Mouse (Mus musculus): ENCODE data around the gene Gm20388. TPM values are rescaled to one million over a fixed set of nuclear protein-coding genes. Genes with fewer than 3 reads are reported as not detected.
"Not testable (repeated sequence)": the region's sequence is repeated elsewhere in the genome, so short reads cannot be mapped to it uniquely, and the experiment has no call there.

Gm20388 gene
- total RNA-seq, 2 experiments from 2014 or later, result 2.2 to 7.6 TPM

DNA sequence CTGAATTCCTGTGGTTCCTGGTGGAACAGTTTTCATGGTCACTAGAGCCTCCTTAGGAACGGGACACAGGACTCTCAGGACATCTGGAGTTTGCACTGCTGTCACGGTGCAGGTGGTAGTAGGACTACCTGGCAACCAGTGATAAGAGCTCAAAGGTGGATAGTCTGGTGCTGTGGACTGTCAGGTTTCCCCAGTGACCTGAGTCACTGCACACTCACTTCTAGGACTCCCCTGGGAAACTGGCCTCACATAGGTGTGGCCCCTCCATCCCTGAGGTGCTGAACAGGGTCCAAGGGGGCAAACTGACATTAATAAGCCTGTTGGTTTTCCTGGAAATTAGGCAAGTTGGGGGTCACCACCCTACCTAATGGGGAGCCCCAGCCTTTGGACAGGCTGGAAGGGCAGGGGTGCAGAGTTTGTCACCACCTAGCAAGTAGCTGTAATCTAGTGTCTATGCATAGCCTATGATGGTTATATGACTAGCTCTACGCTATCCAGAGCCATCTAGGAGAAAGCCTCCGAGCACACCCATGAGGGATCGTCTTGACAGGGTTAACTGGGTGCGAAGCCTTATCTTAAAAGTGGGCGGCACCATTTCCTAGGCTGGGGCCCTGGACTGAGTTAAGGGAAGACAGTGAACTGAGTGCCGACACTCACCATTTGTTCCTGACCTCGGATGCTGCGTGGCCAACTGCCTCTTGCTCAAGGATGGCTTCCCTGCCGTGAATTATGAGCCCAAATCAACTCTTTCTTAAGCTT, 769.2 kb downstream of the Gm20388 start:
- Histone ChIP-seq H3K4me3 (no peak overlapping the region), H3K27ac (no peak overlapping the region)
- TF ChIP-seq CTCF (conservative IDR thresholded peaks at IDR 0.05), result no peak
- DNase-seq (ENCODE audit: low spot score in 2 of 2), result no peak

DNA sequence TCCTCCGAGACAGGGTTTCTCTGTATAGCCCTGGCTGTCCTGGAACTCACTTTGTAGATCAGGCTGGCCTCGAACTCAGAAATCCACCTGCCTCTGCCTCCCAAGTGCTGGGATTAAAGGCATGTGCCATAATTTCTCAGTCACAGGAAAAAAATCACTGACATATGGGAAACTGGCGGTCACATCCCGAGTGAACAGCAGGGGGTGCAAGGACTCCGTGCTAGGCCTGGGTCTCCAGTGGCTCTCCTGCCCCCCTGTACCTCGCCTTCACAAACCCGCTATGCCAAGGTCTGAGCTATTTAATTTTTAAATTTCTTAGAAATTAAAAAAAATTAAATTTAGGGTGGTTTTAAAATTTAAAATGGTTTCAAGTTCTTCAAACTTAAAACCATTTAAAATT, 769.8 kb downstream of the Gm20388 start:
- H3K27ac ChIP-seq, H3K4me3 ChIP-seq: not testable (repeated sequence)
- peak; percentile 75 for TF ChIP-seq CTCF (conservative IDR thresholded peaks at IDR 0.05)
- peak in 1 of 2 experiments; percentile 52 for DNase-seq (ENCODE audit: low spot score in 2 of 2)

DNA sequence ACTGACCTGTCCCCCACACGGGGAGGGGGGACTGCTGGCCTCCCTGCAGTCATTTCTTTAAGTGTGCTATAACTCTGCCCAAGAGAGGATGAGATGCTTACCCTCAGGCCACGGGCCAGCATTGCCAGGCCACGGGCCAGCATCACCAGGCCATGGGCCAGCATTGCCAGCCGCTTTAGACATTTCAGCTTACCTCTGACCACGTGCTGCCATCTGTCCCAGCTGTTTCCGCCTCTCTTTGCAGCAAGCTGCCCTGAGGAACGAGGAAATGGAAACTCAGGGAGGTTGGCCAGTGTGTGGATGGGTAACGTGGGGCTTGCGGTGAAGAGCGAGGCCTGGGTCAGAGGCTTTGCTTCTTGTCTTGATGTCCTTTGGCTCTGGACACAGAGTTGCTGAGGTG, 770.5 kb downstream of the Gm20388 start:
- Histone ChIP-seq H3K27ac (no peak overlapping the region), H3K4me3 (no peak overlapping the region)
- no peak for DNase-seq (ENCODE audit: low spot score in 2 of 2)
- TF ChIP-seq CTCF (conservative IDR thresholded peaks at IDR 0.05), result no peak

GRCm38 (mm10) chr8:120683602-120684001, 773.0 kb downstream of the Gm20388 start:
- Histone ChIP-seq H3K4me3 (no peak overlapping the region), H3K27ac (no peak overlapping the region)
- DNase-seq (ENCODE audit: low spot score in 2 of 2), result peak in 1 of 2 experiments; percentile 54
- TF ChIP-seq CTCF (conservative IDR thresholded peaks at IDR 0.05), result peak; percentile 78

GRCm38 (mm10) chr8:120684082-120684481, 773.4 kb downstream of the Gm20388 start:
- no peak overlapping the region for H3K27ac ChIP-seq
- DNase-seq (ENCODE audit: low spot score in 2 of 2), result no peak
- TF ChIP-seq CTCF (conservative IDR thresholded peaks at IDR 0.05), result no peak
- no peak overlapping the region for H3K4me3 ChIP-seq

DNA sequence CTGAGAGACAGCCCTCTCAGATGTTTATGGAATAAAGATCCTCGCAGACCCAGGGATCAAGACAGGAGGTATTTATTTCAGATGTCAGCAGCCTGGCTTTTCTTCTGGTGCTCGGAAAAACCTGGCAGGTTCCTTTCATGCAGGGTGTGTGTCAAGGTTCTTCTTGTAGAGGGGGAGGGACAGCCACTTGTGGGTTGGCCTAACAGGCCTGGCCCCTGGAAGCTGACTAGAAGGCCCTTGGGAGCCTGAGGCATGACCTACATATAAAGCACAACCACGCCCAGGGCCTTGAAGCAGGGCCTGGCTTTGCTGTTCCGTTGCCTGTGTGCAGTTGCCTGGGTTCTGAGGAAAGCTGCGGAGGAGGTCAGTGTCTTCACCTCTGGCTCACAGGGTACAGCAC, 774.5 kb downstream of the Gm20388 start:
- Histone ChIP-seq H3K27ac (0 out of 2 replicates have a peak overlapping the region, but pooled peaks have one; percentile 28), H3K4me3 (no peak overlapping the region)
- no peak for DNase-seq (ENCODE audit: low spot score in 2 of 2)
- TF ChIP-seq CTCF (conservative IDR thresholded peaks at IDR 0.05), result no peak

GRCm38 (mm10) chr8:120685591-120685990, 775.0 kb downstream of the Gm20388 start:
- no peak for DNase-seq (ENCODE audit: low spot score in 2 of 2)
- Histone ChIP-seq H3K27ac (0 out of 2 replicates have a peak overlapping the region, but pooled peaks have one; percentile 28), H3K4me3 (no peak overlapping the region)
- no peak for TF ChIP-seq CTCF (conservative IDR thresholded peaks at IDR 0.05)

DNA sequence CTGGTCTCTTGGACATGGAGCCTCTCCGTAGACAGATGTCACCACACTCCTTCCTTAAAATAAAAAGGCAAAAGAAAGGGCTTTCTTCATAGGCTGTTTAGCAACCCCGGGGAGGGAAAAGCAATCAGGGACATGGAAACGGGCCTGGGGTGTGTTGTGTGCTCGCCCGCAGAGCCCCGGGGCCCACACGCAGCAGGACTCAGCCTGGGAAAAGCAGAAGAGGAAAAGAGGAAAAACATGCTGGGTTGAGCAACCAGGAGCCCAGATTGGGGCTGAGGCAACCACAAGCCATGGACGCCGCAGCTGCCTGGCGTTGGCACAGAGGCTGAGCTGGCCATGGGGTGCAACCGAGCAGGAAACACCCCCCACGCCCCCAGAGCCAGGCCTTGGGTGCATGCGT, 775.4 kb downstream of the Gm20388 start:
- Histone ChIP-seq H3K4me3 (no peak overlapping the region), H3K27ac (0 out of 2 replicates have a peak overlapping the region, but pooled peaks have one; percentile 28)
- DNase-seq (ENCODE audit: low spot score in 2 of 2), result no peak
- TF ChIP-seq CTCF (conservative IDR thresholded peaks at IDR 0.05), result no peak

GRCm38 (mm10) chr8:120686576-120686975, 775.9 kb downstream of the Gm20388 start:
- TF ChIP-seq CTCF (conservative IDR thresholded peaks at IDR 0.05), result no peak
- no peak overlapping the region for H3K4me3 ChIP-seq
- DNase-seq (ENCODE audit: low spot score in 2 of 2), result no peak
- no peak overlapping the region for H3K27ac ChIP-seq

DNA sequence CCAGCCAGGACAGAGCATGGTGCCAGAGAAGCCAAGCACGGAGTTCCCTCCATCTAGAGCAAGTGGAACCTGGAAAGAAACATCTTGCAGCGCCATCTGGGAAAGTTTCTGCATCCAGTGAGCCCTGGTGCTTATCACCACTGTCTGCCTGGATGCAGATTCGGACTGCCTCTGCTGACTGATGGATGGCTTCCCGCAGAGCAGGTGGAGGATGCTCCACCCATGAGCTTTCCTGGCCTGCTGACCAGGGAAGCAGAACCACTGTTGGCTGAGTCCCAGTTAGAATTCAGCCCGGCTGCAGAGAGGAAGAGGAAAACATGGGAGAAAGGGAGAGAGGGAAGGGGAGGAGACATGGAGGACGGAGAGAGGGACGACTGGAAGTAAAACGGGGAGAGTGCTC, 777.1 kb downstream of the Gm20388 start:
- Histone ChIP-seq H3K4me3 (no peak overlapping the region), H3K27ac (no peak overlapping the region)
- no peak for TF ChIP-seq CTCF (conservative IDR thresholded peaks at IDR 0.05)
- DNase-seq (ENCODE audit: low spot score in 2 of 2), result no peak

DNA sequence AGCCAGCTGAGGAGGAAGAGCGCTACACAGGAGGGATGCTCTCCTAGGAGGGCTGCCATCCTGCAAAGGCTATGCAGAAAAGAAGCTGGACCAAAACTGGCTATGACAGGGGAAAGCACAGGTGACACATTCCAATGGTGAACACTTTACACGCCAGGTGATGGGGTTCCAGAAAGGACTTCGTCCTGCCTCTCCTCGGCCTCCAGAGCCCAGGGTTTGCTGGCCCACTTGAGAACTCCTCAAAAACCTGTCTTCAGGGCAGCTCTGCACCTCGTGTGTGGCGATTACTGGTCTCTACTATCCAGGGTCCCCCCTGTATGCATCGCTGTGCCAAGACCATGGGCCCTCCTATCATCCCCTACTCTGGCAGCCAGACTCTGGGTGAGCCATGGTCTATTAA, 777.9 kb downstream of the Gm20388 start:
- no peak overlapping the region for H3K27ac ChIP-seq
- no peak overlapping the region for H3K4me3 ChIP-seq
- TF ChIP-seq CTCF (conservative IDR thresholded peaks at IDR 0.05), result no peak
- DNase-seq (ENCODE audit: low spot score in 2 of 2), result no peak

DNA sequence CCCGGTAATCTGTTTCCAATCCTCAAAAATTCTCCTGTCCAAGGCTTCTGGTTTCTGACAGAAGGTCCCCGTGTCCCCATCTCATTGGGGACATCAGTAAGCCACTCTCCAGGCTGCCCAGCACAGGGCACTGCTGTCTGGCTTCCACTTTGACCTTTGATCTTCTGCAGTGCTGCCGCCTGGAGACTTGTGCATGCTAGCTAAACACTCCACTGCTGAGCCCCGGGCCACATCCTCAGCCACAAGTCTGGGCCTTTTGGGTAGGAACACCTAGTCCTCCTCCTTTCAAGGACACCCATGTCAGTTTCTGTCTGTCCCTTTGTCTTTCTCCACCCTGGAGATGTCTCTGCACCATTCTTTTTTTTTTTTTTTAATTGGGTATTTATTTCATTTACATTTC, 782.3 kb downstream of the Gm20388 start:
- no peak overlapping the region for H3K27ac ChIP-seq
- DNase-seq (ENCODE audit: low spot score in 2 of 2), result no peak
- no peak for TF ChIP-seq CTCF (conservative IDR thresholded peaks at IDR 0.05)
- H3K4me3 ChIP-seq, result no peak overlapping the region

DNA sequence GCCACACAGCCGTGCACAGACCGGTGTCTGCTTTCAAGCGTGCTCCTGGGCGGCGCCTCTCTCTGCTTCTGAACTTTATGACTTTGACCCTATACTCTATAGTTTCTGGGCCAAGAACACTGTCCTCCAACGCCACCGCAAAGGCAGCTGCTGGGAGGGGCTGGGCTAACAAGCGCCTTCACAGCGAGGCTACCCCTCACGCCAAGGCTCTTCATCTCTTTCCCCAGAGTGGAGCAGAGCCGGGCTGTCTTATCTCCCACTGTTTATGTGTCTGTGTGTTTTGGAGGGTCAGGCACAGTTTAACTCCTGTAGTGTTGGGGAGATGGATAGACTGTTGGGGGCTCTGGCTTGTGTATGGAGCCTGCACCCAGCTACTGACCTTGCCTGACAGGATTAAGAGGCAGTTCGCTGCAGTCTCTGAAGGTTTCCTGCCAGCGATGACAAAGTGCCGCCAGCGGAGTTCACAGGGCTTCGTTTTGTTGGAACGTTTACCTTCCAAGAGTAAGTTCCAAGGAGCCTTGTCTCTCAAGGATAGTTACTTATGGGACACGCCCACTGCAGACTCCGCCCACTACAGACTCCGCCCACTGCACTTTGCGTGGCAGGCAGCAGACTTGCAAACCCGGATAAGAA, 783.3 kb downstream of the Gm20388 start:
- TF ChIP-seq CTCF (conservative IDR thresholded peaks at IDR 0.05), result no peak
- DNase-seq (ENCODE audit: low spot score in 2 of 2), result no peak
- H3K4me3 ChIP-seq, result no peak overlapping the region
- H3K27ac ChIP-seq, result no peak overlapping the region
